Mouse (Mus musculus) CH12.LX (cell line): ENCODE data around the gene Guk1. TPM values are rescaled to one million over a fixed set of nuclear protein-coding genes. Genes with fewer than 3 reads are reported as not detected.

Source experiments
- DNase-seq: peaks from one replicate; pipeline ENCODE4 v3.0.0-alpha.2; 2013; ENCODE audit errors: extremely low read depth
- H3K27ac ChIP-seq: 2 replicates; pipeline ENCODE4 v1.5.1; 2012; ENCODE audit warnings: low read depth, mild to moderate bottlenecking, control low read depth, moderate library complexity; ENCODE audit not compliant: insufficient read depth
- H3K27me3 ChIP-seq: replicated peaks from 2 replicates; pipeline ENCODE3; 2012; ENCODE audit warnings: inconsistent platforms
- H3K36me3 ChIP-seq, 2 experiments: replicated peaks in 1 of 2; 2 replicates each; pipeline versions ENCODE3 to v1.6.1; 2012; ENCODE audit warnings: inconsistent platforms in 1 of 2, low read length in 1 of 2, mild to moderate bottlenecking in 1 of 2, mixed read lengths in 1 of 2, moderate library complexity in 1 of 2; ENCODE audit not compliant: control insufficient read depth in 1 of 2, insufficient read depth in 1 of 2
- H3K4me1 ChIP-seq, 2 experiments: 2 replicates each; pipeline ENCODE4 v1.6.1; 2012; ENCODE audit warnings: inconsistent platforms in 1 of 2, moderate library complexity in 1 of 2; ENCODE audit not compliant: insufficient read depth in 2 of 2, control insufficient read depth in 1 of 2
- H3K4me2 ChIP-seq: 2 replicates; pipeline ENCODE4 v1.6.1; 2012; ENCODE audit warnings: low read depth, mild to moderate bottlenecking, control low read depth; ENCODE audit not compliant: poor library complexity, insufficient read depth, severe bottlenecking
- H3K4me3 ChIP-seq, 3 experiments: fragments of 150-350 bp in 1 of 3; sonication (generic) in 1 of 3; replicated peaks in 1 of 3; 2 replicates each; pipeline versions ENCODE3 to v1.5.1; 2011 to 2012; ENCODE audit warnings: low read depth in 2 of 3, low read length in 2 of 3, mild to moderate bottlenecking in 2 of 3, moderate library complexity in 2 of 3, control low read depth in 1 of 3, improper control_type of control experiment in 1 of 3, inconsistent platforms in 1 of 3, mixed read lengths in 1 of 3; ENCODE audit not compliant: poor library complexity in 1 of 3
- H3K79me2 ChIP-seq: replicated peaks from 2 replicates; pipeline ENCODE4 v1.6.1; 2012; ENCODE audit warnings: mild to moderate bottlenecking, moderate library complexity; ENCODE audit not compliant: control insufficient read depth, poor library complexity, insufficient read depth, severe bottlenecking; ENCODE audit errors: extremely low read depth
- H3K9ac ChIP-seq: 2 replicates; pipeline ENCODE4 v1.6.1; 2012; ENCODE audit warnings: low read depth, mild to moderate bottlenecking, control low read depth, moderate library complexity; ENCODE audit not compliant: insufficient read depth
- H3K9me3 ChIP-seq: replicated peaks from 2 replicates; pipeline ENCODE3; 2012; ENCODE audit warnings: low read length, inconsistent platforms, mixed read lengths
- BHLHE40 ChIP-seq: IDR thresholded peaks from 2 replicates; pipeline ENCODE4 v1.6.1; 2011; ENCODE audit warnings: mild to moderate bottlenecking, low read depth, low read length, improper control_type of control experiment
- CTCF ChIP-seq, 2 experiments: IDR thresholded peaks in 1 of 2; conservative IDR thresholded peaks in 1 of 2; 2 replicates each; pipeline ENCODE4 v1.5.1; 2011 to 2012; ENCODE audit warnings: low read depth in 2 of 2, low read length in 2 of 2, improper control_type of control experiment in 1 of 2, inconsistent platforms in 1 of 2, mild to moderate bottlenecking in 1 of 2, moderate library complexity in 1 of 2
- ELF1 ChIP-seq: IDR thresholded peaks from 2 replicates; pipeline ENCODE4 v1.6.1; 2014; ENCODE audit warnings: low read depth, mild to moderate bottlenecking, inconsistent platforms, low read length, improper control_type of control experiment
- JUN ChIP-seq: IDR thresholded peaks from 2 replicates; pipeline ENCODE4 v1.6.1; 2011; ENCODE audit warnings: low read depth, mild to moderate bottlenecking, low read length, improper control_type of control experiment, moderate library complexity; ENCODE audit not compliant: insufficient read depth
- KAT2A ChIP-seq: IDR thresholded peaks from 2 replicates; pipeline ENCODE4 v1.6.1; 2012; ENCODE audit warnings: low read length, improper control_type of control experiment, inconsistent platforms; ENCODE audit not compliant: insufficient replicate concordance
- MAX ChIP-seq: IDR thresholded peaks from 2 replicates; pipeline ENCODE4 v1.6.1; 2011; ENCODE audit warnings: low read length, improper control_type of control experiment
- MAZ ChIP-seq: IDR thresholded peaks from 2 replicates; pipeline ENCODE4 v1.6.1; 2012; ENCODE audit warnings: low read depth, mild to moderate bottlenecking, inconsistent platforms, low read length, improper control_type of control experiment, moderate library complexity
- MEF2A ChIP-seq: IDR thresholded peaks from 2 replicates; pipeline ENCODE4 v1.6.1; 2014; ENCODE audit warnings: low read depth, mild to moderate bottlenecking, inconsistent platforms, low read length, improper control_type of control experiment, borderline replicate concordance
- NELFE ChIP-seq: IDR thresholded peaks from 2 replicates; pipeline ENCODE4 v1.6.1; 2011; ENCODE audit warnings: low read depth, low read length, improper control_type of control experiment
- PAX5 ChIP-seq: IDR thresholded peaks from 2 replicates; pipeline ENCODE4 v1.6.1; 2012; ENCODE audit warnings: low read length, inconsistent platforms, mixed read lengths
- POLR2AphosphoS2 ChIP-seq: IDR thresholded peaks from 2 replicates; pipeline ENCODE4 v1.6.1; 2011; ENCODE audit warnings: low read depth, low read length, improper control_type of control experiment
- TCF12 ChIP-seq: IDR thresholded peaks from 2 replicates; pipeline ENCODE4 v1.6.1; 2014; ENCODE audit warnings: low read depth, mild to moderate bottlenecking, inconsistent platforms, low read length, improper control_type of control experiment
- USF1 ChIP-seq: IDR thresholded peaks from 2 replicates; pipeline ENCODE4 v1.6.1; 2014; ENCODE audit warnings: low read depth, mild to moderate bottlenecking, inconsistent platforms, low read length, improper control_type of control experiment
- USF2 ChIP-seq: conservative IDR thresholded peaks from 2 replicates; pipeline ENCODE4 v1.6.1; 2011; ENCODE audit warnings: low read depth, low read length, improper control_type of control experiment
- dilution Hi-C: fragments of 300-500 bp; cut with MboI; formaldehyde crosslinking; loops from 2 replicates; pipeline ENCODE4 v1.14.3; 2020; ENCODE audit warnings: low sequenced_read_pairs; ENCODE audit not compliant: extremely low pct_unique_long_range_greater_than_20kb, extremely low pct_ligation_motif_present
- in situ Hi-C: fragments of 300-500 bp; cut with MboI; formaldehyde crosslinking; loops from 3 replicates; pipeline ENCODE4 v1.14.3; 2019; ENCODE audit warnings: low sequenced_read_pairs, low pct_ligation_motif_present, low pct_unique_long_range_greater_than_20kb, mixed read lengths
- polyA plus RNA-seq: library from polyadenylated mRNA; unstranded; fragments of >175 nt; gene quantifications from 2 replicates; pipeline ENCODE4 v1.2.1, GENCODE M21; 2012; ENCODE audit warnings: low read depth; ENCODE audit not compliant: insufficient read length
- total RNA-seq, 2 experiments: library from RNA; depleted of rRNA; stranded (reverse); fragments of 300-350 nt in 1 of 2; fragments of >200 nt in 1 of 2; gene quantifications; 2 replicates each; pipeline ENCODE4 v1.2.3; 2012 to 2014

Guk1 gene
- total and polyA plus RNA-seq, 3 experiments = 111 to 148 (median 130) TPM

DNA sequence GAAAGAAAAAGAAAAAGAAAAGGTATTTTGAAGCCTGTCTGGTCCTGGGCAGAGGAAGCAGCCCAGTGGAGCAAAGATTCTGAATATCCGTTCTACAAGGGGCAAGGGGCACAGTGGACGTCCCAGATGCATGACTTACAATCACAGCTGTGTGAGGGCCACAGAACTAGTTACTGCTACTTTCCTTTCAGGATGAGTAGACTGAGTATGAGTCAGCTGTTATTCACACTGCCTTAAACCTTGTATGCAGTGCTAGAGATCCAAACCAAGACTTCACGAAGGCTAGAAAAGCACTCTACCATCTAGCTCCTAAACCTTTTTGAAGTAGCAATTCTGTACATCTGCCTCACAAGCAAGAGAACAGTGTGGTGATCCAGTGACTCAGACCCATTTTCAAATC is 34.2 kb upstream of the Guk1 start (continued):
- TF ChIP-seq MAX (0 out of 2 replicates have a peak, but pooled peaks have one; percentile 0), USF2 (no peak), JUN (peak; percentile 92), CTCF (conservative IDR thresholded peaks at IDR 0.05 in 1 of 2, IDR thresholded peaks at IDR 0.05 in 1 of 2; ENCODE audit: low read depth in 2 of 2, low read length in 2 of 2) (no peak), PAX5 (no peak), BHLHE40 (peak; percentile 60), TCF12 (peak; percentile 80; the same call in 1 of the 2 replicates), MEF2A (no peak; the same call in 1 of the 2 replicates)

GRCm38 (mm10) chr11:59225167-59225566 is 33.2 kb upstream of the Guk1 start:
- in situ Hi-C loops (no loop called here), dilution Hi-C loops (no loop called here)
- Histone ChIP-seq H3K36me3 (peaks cover 12 to 51% of the 10 kb centered on the region in 2 experiments), H3K4me1 (peaks cover 28 to 77% of the 10 kb centered on the region in 2 experiments), H3K27me3 (no peaks in the 10 kb centered on the region), H3K9me3 (no peaks in the 10 kb centered on the region), H3K79me2 (peaks cover 77% of the 10 kb centered on the region), H3K4me3 (no peak overlapping the region), H3K9ac (peak overlapping the region; percentile 99), H3K27ac (no peak overlapping the region), H3K4me2 (peak overlapping the region; percentile 80)
- DNase-seq = no peak
- TF ChIP-seq KAT2A (no peak), NELFE (no peak), POLR2AphosphoS2 (no peak; the same call in 1 of the 2 replicates), MAZ (no peak), ELF1 (no peak), BHLHE40 (no peak), USF1 (no peak)

GRCm38 (mm10) chr11:59224470-59224869 is 32.5 kb upstream of the Guk1 start:
- no peak for DNase-seq
- Histone ChIP-seq H3K9me3 (no peaks in the 10 kb centered on the region), H3K9ac (no peak overlapping the region; the same call in 1 of the 2 replicates), H3K4me1 (peaks cover 28 to 77% of the 10 kb centered on the region in 2 experiments), H3K27me3 (no peaks in the 10 kb centered on the region), H3K27ac (no peak overlapping the region), H3K4me2 (peak overlapping the region; percentile 39; the same call in 1 of the 2 replicates), H3K79me2 (peaks cover 84% of the 10 kb centered on the region), H3K4me3 (no peak overlapping the region), H3K36me3 (peaks cover 17 to 58% of the 10 kb centered on the region in 2 experiments)
- dilution Hi-C loops (no loop called here), in situ Hi-C loops (no loop called here)
- TF ChIP-seq NELFE = no peak
